Mouse (Mus musculus) ES-E14 (cell line): Measurements from ENCODE around the gene Fbxo40. TPM values are rescaled to one million over a fixed set of nuclear protein-coding genes. Genes with fewer than 3 reads are reported as not detected.

Source experiments
- DNase-seq: peaks from one replicate; pipeline ENCODE4 v3.0.0-alpha.2; 2013; ENCODE audit warnings: low read depth, low spot score
- H3K27ac ChIP-seq: 2 replicates; pipeline ENCODE4 v1.5.1; 2012; ENCODE audit warnings: low read depth, mild to moderate bottlenecking, low read length, moderate library complexity, mixed read lengths; ENCODE audit not compliant: poor library complexity, insufficient read depth, severe bottlenecking
- H3K36me3 ChIP-seq: 2 replicates; pipeline ENCODE4 v1.6.1; 2012; ENCODE audit warnings: mild to moderate bottlenecking, low read length, moderate library complexity, mixed read lengths; ENCODE audit not compliant: control insufficient read depth, poor library complexity, insufficient read depth, severe bottlenecking
- H3K4me1 ChIP-seq, 2 experiments: fragments of 150-350 bp in 1 of 2; sonication (generic) in 1 of 2; 2 replicates each; pipeline ENCODE4 v1.6.1; 2012; ENCODE audit warnings: low read length in 2 of 2, mild to moderate bottlenecking in 1 of 2, mixed read lengths in 1 of 2; ENCODE audit not compliant: control insufficient read depth in 2 of 2, insufficient read depth in 2 of 2, poor library complexity in 1 of 2
- H3K4me3 ChIP-seq, 2 experiments: fragments of 150-350 bp in 1 of 2; sonication (generic) in 1 of 2; 2 replicates each; pipeline ENCODE4 v1.5.1; 2012; ENCODE audit warnings: low read length in 2 of 2, low read depth in 1 of 2, mild to moderate bottlenecking in 1 of 2, mixed read lengths in 1 of 2; ENCODE audit not compliant: insufficient read depth in 1 of 2, poor library complexity in 1 of 2, severe bottlenecking in 1 of 2
- H3K9ac ChIP-seq: 2 replicates; pipeline ENCODE4 v1.6.1; 2012; ENCODE audit warnings: low read depth, mild to moderate bottlenecking, low read length, mixed read lengths; ENCODE audit not compliant: poor library complexity, insufficient read depth, severe bottlenecking
- H3K9me3 ChIP-seq: fragments of 150-350 bp; sonication (generic); 2 replicates; pipeline ENCODE4 v1.6.1; 2012; ENCODE audit warnings: low read depth, mild to moderate bottlenecking, low read length; ENCODE audit not compliant: control insufficient read depth, insufficient read depth
- CHD2 ChIP-seq: IDR thresholded peaks from 2 replicates; pipeline ENCODE4 v1.6.1; 2014; ENCODE audit warnings: mild to moderate bottlenecking, low read depth, low read length, inconsistent platforms
- HCFC1 ChIP-seq: IDR thresholded peaks from 2 replicates; pipeline ENCODE4 v1.6.1; 2012; ENCODE audit warnings: low read length, inconsistent platforms, borderline replicate concordance; ENCODE audit not compliant: insufficient read depth
- MAFK ChIP-seq: IDR thresholded peaks from 2 replicates; pipeline ENCODE4 v1.6.1; 2014; ENCODE audit warnings: mild to moderate bottlenecking, low read depth, low read length, inconsistent platforms; ENCODE audit not compliant: insufficient read depth
- ZC3H11A ChIP-seq: IDR thresholded peaks from 2 replicates; pipeline ENCODE4 v1.6.1; 2012; ENCODE audit warnings: low read depth, mild to moderate bottlenecking, inconsistent platforms, low read length, borderline replicate concordance
- ZNF384 ChIP-seq: IDR thresholded peaks from 2 replicates; pipeline ENCODE4 v1.6.1; 2012; ENCODE audit warnings: low read depth, low read length, inconsistent platforms
- in situ Hi-C, 2 experiments: fragments of 600-800 bp; cut with MboI; formaldehyde crosslinking; loops; one replicate each; pipeline ENCODE4 v1.15.1; 2025; ENCODE audit warnings: low sequenced_read_pairs in 2 of 2, inconsistent platforms in 1 of 2; ENCODE audit not compliant: unreplicated experiment in 2 of 2
- total RNA-seq: library from RNA; depleted of rRNA; stranded (reverse); fragments of 300-350 nt; gene quantifications from 2 replicates; pipeline ENCODE4 v1.2.3, GENCODE M21; 2012; rRNA removed

Gene Fbxo40
- total RNA-seq, 1 experiment = 0.09 TPM

GRCm38 (mm10) chr16:36921980-36922379 is 68.3 kb downstream of the Fbxo40 start:
- in situ Hi-C loops = no loop called here
- Histone ChIP-seq H3K9me3 (no peaks in the 10 kb centered on the region), H3K4me1 (no peaks in the 10 kb centered on the region), H3K36me3 (peaks cover 15% of the 10 kb centered on the region; the same call in 1 of the 2 replicates), H3K27ac (no peak overlapping the region), H3K4me3 (no peak overlapping the region), H3K9ac (no peak overlapping the region)
- DNase-seq = no peak
- no peak for TF ChIP-seq ZC3H11A
- no peak for TF ChIP-seq ZNF384
- no peak for TF ChIP-seq MAFK
- no peak for TF ChIP-seq CHD2

DNA sequence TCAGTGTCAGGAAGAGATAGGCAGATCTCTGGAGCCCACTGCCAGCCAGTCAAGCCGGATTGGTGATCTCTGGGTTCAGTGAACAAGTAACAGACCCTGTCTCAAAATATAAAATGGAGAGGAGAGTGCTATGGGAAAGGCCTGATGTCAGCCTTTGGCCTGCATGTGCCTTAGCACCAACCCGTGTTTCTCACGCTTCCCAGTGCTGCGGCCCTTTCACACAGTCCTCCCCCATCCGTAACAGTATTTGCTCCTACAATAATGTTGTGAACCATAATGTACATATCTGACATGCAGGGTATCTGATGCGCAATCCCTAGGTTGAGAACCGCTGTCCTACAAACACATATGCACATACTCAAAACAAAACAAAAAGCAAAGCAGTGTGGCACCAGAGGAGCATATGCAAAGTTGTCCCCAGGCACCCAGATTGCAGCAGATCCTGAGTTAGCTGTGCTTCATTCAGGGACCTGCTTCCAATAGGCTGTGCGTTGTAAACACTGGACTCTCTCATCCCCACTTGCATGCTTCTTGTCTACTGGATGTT is 69.1 kb downstream of the Fbxo40 start:
- Histone ChIP-seq H3K27ac (no peak overlapping the region), H3K4me1 (no peaks in the 10 kb centered on the region), H3K9me3 (no peaks in the 10 kb centered on the region), H3K4me3 (no peak overlapping the region), H3K36me3 (peaks cover 13% of the 10 kb centered on the region; the same call in 1 of the 2 replicates), H3K9ac (no peak overlapping the region)
- in situ Hi-C loops = no loop called here
- no peak for TF ChIP-seq ZNF384
- TF ChIP-seq CHD2 = no peak
- no peak for TF ChIP-seq ZC3H11A
- TF ChIP-seq HCFC1 = no peak
- no peak for TF ChIP-seq MAFK
- no peak for DNase-seq

DNA sequence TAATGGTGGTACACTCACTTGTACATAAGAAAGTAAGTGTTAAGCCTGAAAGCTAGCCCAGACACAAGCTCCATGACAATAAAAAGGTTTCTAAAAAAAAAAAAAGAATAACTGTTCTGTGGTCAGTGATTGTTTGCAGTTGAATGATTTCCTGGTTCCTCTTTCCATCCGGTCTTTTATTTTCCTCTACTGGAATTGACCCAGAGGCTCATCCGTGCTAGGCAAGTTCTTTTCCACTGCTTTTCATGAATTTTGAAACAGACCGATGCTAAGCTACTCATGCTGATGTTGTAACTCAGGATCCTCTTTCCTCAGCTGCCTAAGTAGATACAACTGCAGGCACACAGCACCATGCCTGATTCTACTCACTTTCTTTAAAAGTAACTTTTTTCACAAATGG is 69.9 kb downstream of the Fbxo40 start:
- Histone ChIP-seq H3K27ac (no peak overlapping the region), H3K4me1 (no peaks in the 10 kb centered on the region), H3K36me3 (peaks cover 15% of the 10 kb centered on the region), H3K9me3 (no peaks in the 10 kb centered on the region), H3K9ac (no peak overlapping the region), H3K4me3 (no peak overlapping the region)
- TF ChIP-seq CHD2 (no peak), MAFK (no peak), HCFC1 (no peak), ZNF384 (no peak), ZC3H11A (no peak)
- in situ Hi-C loops = no loop called here
- no peak for DNase-seq

DNA sequence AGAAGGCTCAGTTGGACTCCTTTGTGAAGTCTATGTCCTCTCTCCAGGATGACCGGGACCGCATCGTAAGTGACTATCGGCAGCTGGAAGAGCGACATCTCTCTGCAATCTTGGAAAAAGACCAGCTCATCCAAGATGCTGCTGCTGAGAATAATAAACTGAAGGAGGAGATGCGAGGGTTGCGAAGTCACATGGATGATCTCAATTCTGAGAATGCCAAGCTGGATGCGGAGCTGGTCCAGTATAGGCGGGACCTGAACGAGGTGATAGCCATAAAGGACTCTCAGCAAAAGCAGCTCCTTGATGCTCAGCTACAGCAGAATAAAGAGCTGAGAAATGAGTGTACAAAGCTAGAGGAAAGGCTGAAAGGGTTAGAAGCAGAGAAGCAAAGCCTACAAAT is 71.8 kb downstream of the Fbxo40 start:
- H3K27ac ChIP-seq = no peak overlapping the region
- no peaks in the 10 kb centered on the region for H3K4me1 ChIP-seq
- H3K4me3 ChIP-seq = no peak overlapping the region
- no peak for DNase-seq
- H3K36me3 ChIP-seq = peaks cover 14% of the 10 kb centered on the region
- in situ Hi-C loops = no loop called here
- no peak for TF ChIP-seq ZNF384
- no peak for TF ChIP-seq ZC3H11A
- no peak for TF ChIP-seq HCFC1
- no peak for TF ChIP-seq CHD2
- no peak for TF ChIP-seq MAFK
- H3K9ac ChIP-seq = no peak overlapping the region
- H3K9me3 ChIP-seq = no peaks in the 10 kb centered on the region

DNA sequence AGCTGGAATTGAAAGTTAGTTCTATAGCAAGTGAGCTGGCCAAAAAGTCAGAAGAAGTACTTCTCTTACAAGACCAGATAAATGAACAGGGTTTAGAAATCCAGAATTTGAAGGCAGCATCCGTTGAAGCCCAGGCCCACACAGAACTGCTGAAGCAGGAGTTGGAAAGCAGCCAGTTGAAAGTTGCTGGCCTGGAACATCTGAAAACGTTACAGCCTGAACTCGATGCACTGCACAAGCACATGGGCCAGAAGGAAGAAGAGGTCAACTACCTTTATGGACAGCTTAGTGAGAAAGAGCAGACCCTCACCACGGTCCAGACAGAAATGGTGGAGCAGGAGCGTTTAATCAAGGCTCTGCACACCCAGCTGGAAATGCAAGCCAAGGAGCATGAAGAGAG is 76.1 kb downstream of the Fbxo40 start:
- H3K36me3 ChIP-seq = peaks cover 22% of the 10 kb centered on the region
- in situ Hi-C loops = no loop called here

More for the DNA sequence above, 76.1 kb downstream of the Fbxo40 start:
- DNase-seq = no peak
- H3K4me3 ChIP-seq = no peak overlapping the region
- H3K9me3 ChIP-seq = no peaks in the 10 kb centered on the region
- no peak overlapping the region for H3K27ac ChIP-seq
- no peak overlapping the region for H3K9ac ChIP-seq
- no peak for TF ChIP-seq ZNF384
- no peak for TF ChIP-seq ZC3H11A
- no peak for TF ChIP-seq CHD2
- no peak for TF ChIP-seq MAFK
- TF ChIP-seq HCFC1 = no peak
- no peaks in the 10 kb centered on the region for H3K4me1 ChIP-seq

Other genes starting within 250 kb of the Fbxo40 start
- gene Slc15a2, start 205.5 kb downstream of the Fbxo40 start, total RNA-seq = 6.6 and 12.9 TPM in 2 replicates
- 9.2 and 16.8 TPM in 2 replicates for gene Iqcb1, start 162.1 kb downstream of the Fbxo40 start, total RNA-seq
- gene Eaf2, start 115.5 kb downstream of the Fbxo40 start, total RNA-seq = 1.1 and 1.2 TPM in 2 replicates
- gene Golgb1, start 115.3 kb downstream of the Fbxo40 start, total RNA-seq = 52.6 and 73.4 TPM in 2 replicates
- gene Hcls1, start 55.5 kb downstream of the Fbxo40 start, total RNA-seq = 0.16 and 1.2 TPM in 2 replicates
- 10.7 and 12.1 TPM in 2 replicates for gene Polq, start 21.3 kb upstream of the Fbxo40 start, total RNA-seq